Mouse (Mus musculus) midbrain, postnatal 0 days (tissue): ENCODE measurements around the gene Higd2a. TPM values are rescaled to one million over a fixed set of nuclear protein-coding genes. Genes with fewer than 3 reads are reported as not detected.

Source experiments
- ATAC-seq: fragments of 200-750 bp; cut with Nextera tagmentation; 2 replicates; pipeline ENCODE4 v1.8.0; 2017; ENCODE audit warnings: moderate number of reproducible peaks, mild to moderate bottlenecking, moderate TSS enrichment, moderate library complexity; ENCODE audit not compliant: low FRiP score
- DNase-seq: peaks from one replicate; pipeline ENCODE4 v3.0.0-alpha.2; 2015; ENCODE audit warnings: low spot score
- H3K27ac ChIP-seq: fragments of 300-500 bp; sonication (generic); 2 replicates; pipeline ENCODE4 v1.5.1; 2014; ENCODE audit warnings: low read depth, mild to moderate bottlenecking, low read length, mixed read lengths
- H3K27me3 ChIP-seq: fragments of 300-500 bp; sonication (generic); 2 replicates; pipeline ENCODE4 v1.6.1; 2014; ENCODE audit warnings: low read length, control low read depth, mixed read lengths; ENCODE audit not compliant: insufficient read depth
- H3K36me3 ChIP-seq: fragments of 300-500 bp; sonication (generic); 2 replicates; pipeline ENCODE4 v1.6.1; 2014; ENCODE audit warnings: low read length, control low read depth, mixed read lengths; ENCODE audit not compliant: insufficient read depth
- H3K4me1 ChIP-seq: fragments of 300-500 bp; sonication (generic); 2 replicates; pipeline ENCODE4 v1.6.1; 2014; ENCODE audit warnings: mild to moderate bottlenecking, control low read depth, antibody characterized with exemption, low read length, mixed read lengths; ENCODE audit not compliant: insufficient read depth
- H3K4me2 ChIP-seq: fragments of 300-500 bp; sonication (generic); 2 replicates; pipeline ENCODE4 v1.6.1; 2014; ENCODE audit warnings: low read depth, mild to moderate bottlenecking, low read length, mixed read lengths; ENCODE audit not compliant: poor library complexity, severe bottlenecking
- H3K4me3 ChIP-seq: fragments of 300-500 bp; sonication (generic); 2 replicates; pipeline ENCODE4 v1.5.1; 2014; ENCODE audit warnings: low read depth, mild to moderate bottlenecking, low read length, moderate library complexity
- H3K9ac ChIP-seq: fragments of 300-500 bp; sonication (generic); replicated peaks from 2 replicates; pipeline ENCODE4 v1.6.1; 2014; ENCODE audit warnings: mild to moderate bottlenecking, low read length, moderate library complexity, mixed read lengths; ENCODE audit not compliant: poor library complexity, severe bottlenecking
- H3K9me3 ChIP-seq: fragments of 300-500 bp; sonication (generic); 2 replicates; pipeline ENCODE4 v1.6.1; 2016; ENCODE audit warnings: low read length, control low read depth
- CTCF ChIP-seq: IDR thresholded peaks from 2 replicates; pipeline ENCODE4 v1.5.1; 2016; ENCODE audit warnings: antibody characterized with exemption, mild to moderate bottlenecking
- WGBS: fragments of 180-500 bp; shearing (Covaris S2); extraction: QIAGEN DNeasy Blood & Tissue Kit; methylation state at CpG from one replicate; pipeline ENCODE4 v1.1.7; 2014; 5-methylcytosine and 5-hydroxymethylcytosine counted together
- polyA plus RNA-seq: library from polyadenylated mRNA; unstranded; fragments of >200 nt; fragmentation: Nextera tagmentation; extraction: Ambion mirVana; gene quantifications from 2 replicates; pipeline ENCODE4 v1.2.1, GENCODE M21; 2015
- total RNA-seq: library from RNA; depleted of rRNA; stranded (reverse); fragments of >200 nt; gene quantifications from 2 replicates; pipeline ENCODE4 v1.2.3, GENCODE M21; 2014

Higd2a gene
- total and polyA plus RNA-seq, 2 experiments from 2014 or later: 203 to 327 TPM

DNA sequence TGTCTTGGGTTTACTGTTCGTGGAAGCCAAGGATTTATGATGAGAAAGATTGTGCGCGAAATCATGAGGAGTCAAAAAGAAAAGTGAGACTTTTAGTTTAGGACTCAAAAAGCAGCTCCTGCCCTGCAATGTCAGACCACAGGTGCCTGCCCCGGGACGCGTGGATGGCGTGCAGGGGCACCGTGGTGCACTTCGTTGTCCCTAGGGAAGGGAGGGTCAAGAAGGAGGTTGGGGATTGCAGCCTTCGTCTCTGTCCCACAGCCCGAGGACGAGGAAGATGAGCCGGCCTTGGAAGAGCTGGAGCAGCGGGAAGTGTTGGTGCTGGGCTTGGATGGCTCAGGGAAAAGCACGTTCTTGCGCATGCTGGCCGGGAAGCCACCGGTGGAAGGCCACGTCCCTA is 14.5 kb upstream of the Higd2a start:
- WGBS: 3% methylated on average over 19 of the region's 19 CpGs
- Histone ChIP-seq H3K36me3 (peaks cover 23% of the 10 kb centered on the region), H3K4me2 (peak overlapping the region; percentile 90), H3K27ac (peak overlapping the region; percentile 77; the same call in 1 of the 2 replicates), H3K27me3 (no peaks in the 10 kb centered on the region), H3K9me3 (no peaks in the 10 kb centered on the region), H3K4me3 (peak overlapping the region; percentile 89), H3K9ac (peak overlapping the region; percentile 91), H3K4me1 (peaks cover 8% of the 10 kb centered on the region; the same call in 1 of the 2 replicates)
- no peak for TF ChIP-seq CTCF
- 0 out of 2 replicates have a peak, but pooled peaks have one; percentile 11 for ATAC-seq
- DNase-seq: no peak

DNA sequence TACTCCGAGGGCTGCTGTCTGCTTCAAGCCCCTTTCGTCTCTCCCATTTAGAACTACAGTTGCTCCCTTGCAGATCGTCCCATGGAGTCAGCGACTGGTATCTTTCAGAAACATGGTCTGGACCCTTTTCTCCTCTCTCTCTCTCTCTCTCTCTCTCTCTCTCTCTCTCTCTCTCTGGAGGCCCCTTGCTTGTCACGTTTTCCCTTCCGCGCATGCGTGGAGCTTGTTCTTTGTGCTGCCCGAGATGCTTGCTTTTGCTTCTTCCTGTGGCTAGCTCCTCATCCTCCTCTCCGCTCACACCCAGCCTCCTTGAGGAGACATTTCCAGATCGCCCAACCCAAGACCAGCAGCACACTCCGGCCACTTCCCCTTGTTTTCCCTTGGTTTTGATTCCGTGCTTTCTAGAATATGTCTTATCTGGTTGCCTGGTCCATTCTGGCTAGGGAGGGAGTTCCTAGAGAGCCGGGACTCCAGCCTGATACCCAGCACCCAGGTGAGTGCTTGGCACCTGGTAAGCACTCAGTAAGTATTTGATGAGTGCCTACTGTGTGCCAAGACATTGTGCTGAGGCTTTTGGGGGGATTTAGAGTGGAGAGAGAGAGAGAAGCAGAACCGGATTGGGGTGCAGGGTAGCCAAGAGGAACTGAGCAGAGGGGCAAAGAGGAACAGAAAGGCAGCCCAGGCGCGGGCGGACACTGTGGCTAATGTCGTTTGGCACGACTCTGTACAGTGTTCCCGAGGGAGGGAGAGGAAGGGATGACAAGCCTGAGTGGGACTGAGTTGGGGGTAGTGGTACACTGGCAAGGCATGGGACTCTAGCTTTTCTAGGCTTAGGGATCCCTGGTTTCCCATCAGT is 12.1 kb upstream of the Higd2a start:
- H3K27ac ChIP-seq: peak overlapping the region; percentile 26; the same call in 1 of the 2 replicates
- H3K27me3 ChIP-seq: no peaks in the 10 kb centered on the region
- H3K4me3 ChIP-seq: no peak overlapping the region
- no peak overlapping the region for H3K4me2 ChIP-seq
- 81% methylated on average over 21 of the region's 21 CpGs for WGBS
- H3K36me3 ChIP-seq: peaks cover 38% of the 10 kb centered on the region
- no peak overlapping the region for H3K9ac ChIP-seq
- ATAC-seq (no peak), DNase-seq (no peak)
- peaks cover 8% of the 10 kb centered on the region; the same call in 1 of the 2 replicates for H3K4me1 ChIP-seq
- no peak for TF ChIP-seq CTCF
- H3K9me3 ChIP-seq: no peaks in the 10 kb centered on the region

DNA sequence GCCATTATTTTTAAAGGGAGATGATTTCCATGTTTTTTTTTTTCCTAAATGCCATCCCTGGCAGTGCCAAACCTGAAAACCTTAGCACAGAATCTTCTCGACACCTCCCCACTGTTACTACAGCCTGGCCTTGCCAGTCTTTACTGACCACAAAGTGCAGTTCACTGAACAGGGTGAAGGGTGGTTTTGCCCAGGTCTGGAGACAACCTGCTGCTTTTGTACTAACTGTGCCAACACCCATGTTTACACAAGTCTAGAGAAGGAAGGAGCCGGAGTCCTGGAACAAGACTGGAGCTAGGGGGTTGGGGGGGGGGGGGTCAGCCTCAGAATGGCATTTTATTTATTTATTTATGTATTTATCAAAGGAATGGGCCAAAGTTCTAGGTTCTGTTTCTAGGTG is 8.6 kb upstream of the Higd2a start:
- Histone ChIP-seq H3K36me3 (peaks cover 62% of the 10 kb centered on the region), H3K4me2 (no peak overlapping the region), H3K9me3 (no peaks in the 10 kb centered on the region), H3K4me1 (no peaks in the 10 kb centered on the region), H3K9ac (no peak overlapping the region), H3K4me3 (no peak overlapping the region), H3K27me3 (no peaks in the 10 kb centered on the region), H3K27ac (no peak overlapping the region)
- TF ChIP-seq CTCF: no peak
- ATAC-seq: no peak
- 68% methylated on average over 2 of the region's 2 CpGs for WGBS
- DNase-seq: no peak

- no peak for ATAC-seq
- H3K36me3 ChIP-seq: peaks cover 62% of the 10 kb centered on the region
These were observed 7.9 kb upstream of the Higd2a start for GRCm38 (mm10) chr13:54582126-54582525.

GRCm38 (mm10) chr13:54582860-54583259 is 7.1 kb upstream of the Higd2a start:
- no peak for ATAC-seq

More at GRCm38 (mm10) chr13:54582126-54582525, 7.9 kb upstream of the Higd2a start:
- Histone ChIP-seq H3K4me3 (no peak overlapping the region), H3K27me3 (no peaks in the 10 kb centered on the region), H3K4me2 (no peak overlapping the region), H3K27ac (no peak overlapping the region), H3K9ac (no peak overlapping the region), H3K9me3 (no peaks in the 10 kb centered on the region), H3K4me1 (no peaks in the 10 kb centered on the region)
- no peak for TF ChIP-seq CTCF
- 68% methylated on average over 10 of the region's 10 CpGs for WGBS
- DNase-seq: no peak

GRCm38 (mm10) chr13:54585831-54586230 is 4.2 kb upstream of the Higd2a start:
- Histone ChIP-seq H3K27me3 (no peaks in the 10 kb centered on the region), H3K4me1 (peaks cover 2% of the 10 kb centered on the region; the same call in 1 of the 2 replicates), H3K27ac (no peak overlapping the region), H3K36me3 (peaks cover 35% of the 10 kb centered on the region), H3K4me2 (no peak overlapping the region), H3K9me3 (no peaks in the 10 kb centered on the region), H3K4me3 (no peak overlapping the region), H3K9ac (no peak overlapping the region)
- ATAC-seq (no peak), DNase-seq (no peak)
- no peak for TF ChIP-seq CTCF
- WGBS: 90% methylated on average over 11 of the region's 11 CpGs

More at GRCm38 (mm10) chr13:54582860-54583259, 7.1 kb upstream of the Higd2a start:
- Histone ChIP-seq H3K27ac (no peak overlapping the region), H3K4me2 (no peak overlapping the region), H3K27me3 (no peaks in the 10 kb centered on the region), H3K36me3 (peaks cover 60% of the 10 kb centered on the region), H3K4me3 (no peak overlapping the region), H3K9ac (no peak overlapping the region), H3K4me1 (no peaks in the 10 kb centered on the region), H3K9me3 (no peaks in the 10 kb centered on the region)
- DNase-seq: no peak
- 93% methylated on average over 5 of the region's 5 CpGs for WGBS
- no peak for TF ChIP-seq CTCF
